Mouse (Mus musculus) hindbrain, embryonic 13.5 days (tissue): ENCODE data around the gene Arhgef11. TPM values are rescaled to one million over a fixed set of nuclear protein-coding genes. Genes with fewer than 3 reads are reported as not detected.

Experiments used
- ATAC-seq: fragments of 200-750 bp; cut with Nextera tagmentation; 2 replicates; pipeline ENCODE4 v1.8.0; 2017; ENCODE audit warnings: moderate TSS enrichment; ENCODE audit not compliant: low FRiP score
- H3K27ac ChIP-seq: fragments of 300-500 bp; sonication (generic); 2 replicates; pipeline ENCODE4 v1.5.1; 2015; ENCODE audit warnings: inconsistent platforms, mild to moderate bottlenecking, moderate library complexity
- H3K27me3 ChIP-seq: fragments of 300-500 bp; sonication (generic); 2 replicates; pipeline ENCODE4 v1.6.1; 2015; ENCODE audit warnings: mild to moderate bottlenecking, inconsistent platforms
- H3K36me3 ChIP-seq: fragments of 300-500 bp; sonication (generic); 2 replicates; pipeline ENCODE4 v1.6.1; 2015; ENCODE audit warnings: mild to moderate bottlenecking, inconsistent platforms
- H3K4me1 ChIP-seq: fragments of 300-500 bp; sonication (generic); replicated peaks from 2 replicates; pipeline ENCODE4 v1.6.1; 2015; ENCODE audit warnings: inconsistent platforms
- H3K4me2 ChIP-seq: fragments of 300-500 bp; sonication (generic); 2 replicates; pipeline ENCODE4 v1.6.1; 2015; ENCODE audit warnings: inconsistent platforms, mild to moderate bottlenecking, moderate library complexity
- H3K4me3 ChIP-seq: fragments of 300-500 bp; sonication (generic); 2 replicates; pipeline ENCODE4 v1.5.1; 2015; ENCODE audit warnings: mild to moderate bottlenecking, inconsistent platforms
- H3K9ac ChIP-seq: fragments of 300-500 bp; sonication (generic); 2 replicates; pipeline ENCODE4 v1.6.1; 2015; ENCODE audit warnings: mild to moderate bottlenecking, inconsistent platforms
- H3K9me3 ChIP-seq: fragments of 300-500 bp; sonication (generic); 2 replicates; pipeline ENCODE4 v1.6.1; 2016; ENCODE audit warnings: inconsistent platforms
- WGBS: fragments of 180-500 bp; shearing (Covaris S2); methylation state at CpG from one replicate; pipeline ENCODE4 v1.1.7; 2015; 5-methylcytosine and 5-hydroxymethylcytosine counted together
- microRNA-seq: library from miRNA; unstranded; fragments of <30 nt; microRNA quantifications from one replicate; pipeline ENCODE4, GENCODE M21; 2016
- polyA plus RNA-seq: library from polyadenylated mRNA; unstranded; fragments of >200 nt; fragmentation: Nextera tagmentation; extraction: Ambion mirVana; gene quantifications from 2 replicates; pipeline ENCODE4 v1.2.1, GENCODE M21; 2015

Gene Arhgef11
- polyA plus RNA-seq, 1 experiment from 2014 or later = 22.8 TPM

DNA sequence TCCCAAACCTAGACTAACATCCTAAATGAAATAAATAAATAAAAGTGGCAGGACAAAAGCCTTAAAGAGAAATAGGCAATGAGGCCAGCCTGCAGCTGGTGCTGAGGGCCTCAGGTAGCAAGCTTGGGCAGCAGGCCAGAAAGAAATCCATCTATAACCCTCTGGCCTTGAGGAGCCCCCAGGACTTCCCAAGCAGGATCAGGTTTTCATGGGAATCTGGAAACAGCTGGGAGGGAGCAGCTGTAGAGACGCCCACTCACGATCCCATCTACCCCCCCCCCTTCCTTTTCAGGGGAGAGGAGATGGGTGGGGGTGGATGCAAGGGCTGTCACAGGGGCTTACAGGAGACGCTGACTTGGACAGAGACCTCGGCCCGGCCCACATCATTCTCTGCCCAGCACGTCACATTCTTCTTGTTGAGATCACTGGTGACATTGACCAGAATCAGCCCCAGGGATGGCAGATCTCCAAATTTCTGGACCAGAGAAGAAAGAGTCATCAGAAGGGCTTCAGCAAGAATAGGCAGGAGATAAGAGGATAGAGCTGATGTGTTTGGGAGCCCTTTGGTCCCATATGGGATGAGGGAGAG lies 168.4 kb downstream of the Arhgef11 start:
- no peak for ATAC-seq
- no peak overlapping the region for H3K27ac ChIP-seq
- H3K36me3 ChIP-seq = no peaks in the 10 kb centered on the region
- H3K4me3 ChIP-seq = no peak overlapping the region
- 44% methylated on average over 6 of the region's 6 CpGs for whole genome bisulfite sequencing
- H3K4me2 ChIP-seq = no peak overlapping the region
- H3K4me1 ChIP-seq = peaks cover 26% of the 10 kb centered on the region
- H3K9ac ChIP-seq = no peak overlapping the region
- no peaks in the 10 kb centered on the region for H3K9me3 ChIP-seq
- peaks cover 10% of the 10 kb centered on the region; the same call in 1 of the 2 replicates for H3K27me3 ChIP-seq

Small RNA genes within 50 kb of the gene (microRNA-seq; reads per million reads assigned to microRNA genes)
- not detected for gene Gm24109

Other genes with a start within 250 kb of the Arhgef11 start
- gene Fcrl1, start 241.2 kb upstream of the Arhgef11 start, polyA plus RNA-seq = 0.23 and 0.26 TPM in 2 replicates
- not detected in 2 replicates for gene Fcrl5, start 181.8 kb upstream of the Arhgef11 start, polyA plus RNA-seq
- gene Etv3, start 92.2 kb upstream of the Arhgef11 start, polyA plus RNA-seq = 10.1 and 10.9 TPM in 2 replicates
- gene Lrrc71, start 131.1 kb downstream of the Arhgef11 start, polyA plus RNA-seq = 0.43 and 0.71 TPM in 2 replicates
- 29.2 and 40.2 TPM in 2 replicates for gene Ntrk1, start 177.6 kb downstream of the Arhgef11 start, polyA plus RNA-seq
- 1.4 TPM in 2 replicates for gene Insrr, start 179.4 kb downstream of the Arhgef11 start, polyA plus RNA-seq
- 9.8 and 11.0 TPM in 2 replicates for gene Pear1, start 206.7 kb downstream of the Arhgef11 start, polyA plus RNA-seq
- gene Sh2d2a, start 229.2 kb downstream of the Arhgef11 start, polyA plus RNA-seq = not detected in 2 replicates